In genomic region chr11:100402240-100402639, GRCm38 (mm10) we compare ENCODE assay signal across 12 mouse cellular contexts. TPM values are rescaled to one million over a fixed set of nuclear protein-coding genes. Genes with fewer than 3 reads are reported as not detected.
DNase-seq lines count a peak whose midpoint lies in the region; ATAC-seq and TF ChIP-seq lines count a peak whose summit lies in the region.
"Had no signal": no experiment of that assay in that cellular context is flagged by ENCODE, and none has a peak within 500 bp of the region (broad histone marks: within the 10 kb centered on the region; RNA-seq: fewer than 3 reads in every experiment).

No protein-coding gene starts in this region.

- no peak for ATAC-seq in intestine, embryonic 15.5 days
- ATAC-seq in stomach, postnatal 0 days (ENCODE audit: low FRiP score, low TSS enrichment), result no peak

- no peak for TF ChIP-seq EP300 in stomach, postnatal 0 days (optimal IDR thresholded peaks at IDR 0.05)

- TF ChIP-seq POLR2A in cerebellum, adult 2 months (IDR thresholded peaks at IDR 0.05; ENCODE audit: borderline replicate concordance, insufficient read depth, low read length), result no peak

- no peaks in the 10 kb centered on the region for H3K36me3 ChIP-seq in intestine, embryonic 15.5 days
- H3K36me3 ChIP-seq in stomach, postnatal 0 days (ENCODE audit: control insufficient read depth, insufficient read depth, low read length), result no peaks in the 10 kb centered on the region; the same call in 1 of the 2 replicates
- H3K36me3 ChIP-seq: midbrain, embryonic 12.5 days had no signal

- H3K4me3 ChIP-seq in cerebellum, adult 2 months (replicated peaks; ENCODE audit: insufficient read depth, low read depth, low read length), result no peak overlapping the region
- H3K4me3 ChIP-seq in intestine, embryonic 15.5 days (replicated peaks), result no peak overlapping the region
- no peak overlapping the region for H3K4me3 ChIP-seq in stomach, postnatal 0 days (ENCODE audit: low read depth, low read length)
- H3K4me3 ChIP-seq: embryonic facial prominence, embryonic 12.5 days; midbrain, embryonic 12.5 days had no signal

- no peak overlapping the region for H3K9ac ChIP-seq in intestine, embryonic 15.5 days
- peak overlapping the region; percentile 31; the same call in 1 of the 2 replicates for H3K9ac ChIP-seq in stomach, postnatal 0 days (ENCODE audit: low read length)
- H3K9ac ChIP-seq: embryonic facial prominence, embryonic 12.5 days; midbrain, embryonic 12.5 days had no signal

- H3K27me3 ChIP-seq in cerebellum, adult 2 months (ENCODE audit: control insufficient read depth, insufficient read depth, low read length), result no peaks in the 10 kb centered on the region
- H3K27me3 ChIP-seq in intestine, embryonic 15.5 days (replicated peaks), result no peaks in the 10 kb centered on the region
- H3K27me3 ChIP-seq in stomach, postnatal 0 days (ENCODE audit: control insufficient read depth, insufficient read depth, low read length), result no peaks in the 10 kb centered on the region
- H3K27me3 ChIP-seq: embryonic facial prominence, embryonic 12.5 days had no signal

- no peaks in the 10 kb centered on the region for H3K9me3 ChIP-seq in intestine, embryonic 15.5 days
- no peaks in the 10 kb centered on the region for H3K9me3 ChIP-seq in stomach, postnatal 0 days (ENCODE audit: control insufficient read depth, low read length)
- H3K9me3 ChIP-seq: embryonic facial prominence, embryonic 12.5 days; midbrain, embryonic 12.5 days had no signal

- H3K27ac ChIP-seq in cerebellum, adult 2 months (ENCODE audit: insufficient read depth, low read length), result no peak overlapping the region
- peak overlapping the region; percentile 71 for H3K27ac ChIP-seq in intestine, embryonic 15.5 days
- peak overlapping the region; percentile 88 for H3K27ac ChIP-seq in stomach, postnatal 0 days (replicated peaks)
- H3K27ac ChIP-seq: embryonic facial prominence, embryonic 12.5 days; midbrain, embryonic 12.5 days had no signal

- no peak overlapping the region for H3K4me2 ChIP-seq in intestine, embryonic 15.5 days (replicated peaks)
- peak overlapping the region; percentile 27 for H3K4me2 ChIP-seq in stomach, postnatal 0 days (replicated peaks; ENCODE audit: low read depth)
- H3K4me2 ChIP-seq: embryonic facial prominence, embryonic 12.5 days; midbrain, embryonic 12.5 days had no signal

- DNase-seq in cerebellum, adult 11-12 months, result peak; percentile 46
- DNase-seq in cerebellum, adult 2 months, result no peak
- DNase-seq in ovary, adult 18-20 months (ENCODE audit: low spot score), result peak; percentile 54
- DNase-seq in ovary, postnatal 10 days (ENCODE audit: low spot score), result no peak
- peak; percentile 42 for DNase-seq in stomach, postnatal 0 days (ENCODE audit: low spot score)
- DNase-seq in frontal cortex, postnatal 14 days (ENCODE audit: low spot score in 2 of 2), result no peak
- no peak for DNase-seq in cerebellum, postnatal 14 days
- DNase-seq: kidney, adult 8-10 months; retina, postnatal 1 day had no signal

- no peak for TF ChIP-seq CTCF in cerebellum, adult 2 months (IDR thresholded peaks at IDR 0.05; ENCODE audit: borderline replicate concordance, insufficient read depth, low read depth, low read length)
- TF ChIP-seq CTCF in stomach, postnatal 0 days (IDR thresholded peaks at IDR 0.05; ENCODE audit: low read depth), result no peak

- peaks cover 20% of the 10 kb centered on the region for H3K4me1 ChIP-seq in cerebellum, adult 2 months (ENCODE audit: control insufficient read depth, insufficient read depth, low read length)
- peaks cover 44% of the 10 kb centered on the region for H3K4me1 ChIP-seq in intestine, embryonic 15.5 days (replicated peaks)
- H3K4me1 ChIP-seq in stomach, postnatal 0 days (replicated peaks; ENCODE audit: control insufficient read depth, insufficient read depth), result peaks cover 12% of the 10 kb centered on the region; the same call in 1 of the 2 replicates

- WGBS in cerebellum, adult 2 months, result 56% methylated on average over 6 of the region's 6 CpGs
- WGBS in intestine, embryonic 15.5 days, result 38% methylated on average over 6 of the region's 6 CpGs
- 32% methylated on average over 6 of the region's 6 CpGs for WGBS in stomach, postnatal 0 days

RNA-seq across cellular contexts. Expression of gene Jup, which starts 4.7 kb away (rescaled TPM):
- polyA plus RNA-seq in cerebellum, adult 2 months (2012; rRNA removed), result 127 and 162 TPM in 2 replicates
- 133 and 139 TPM in 2 replicates for polyA plus RNA-seq in intestine, embryonic 15.5 days (2015; fragmentation: Nextera tagmentation; extraction: Ambion mirVana)
- polyA plus RNA-seq in stomach, postnatal 0 days (2015; fragmentation: Nextera tagmentation; extraction: Ambion mirVana), result 234 and 259 TPM in 2 replicates

RNA-seq across cellular contexts. Expression of gene P3h4, which starts 12.4 kb away (rescaled TPM):
- polyA plus RNA-seq in cerebellum, adult 2 months (2012; rRNA removed), result 17.6 and 19.6 TPM in 2 replicates
- 44.1 and 45.4 TPM in 2 replicates for polyA plus RNA-seq in intestine, embryonic 15.5 days (2015; fragmentation: Nextera tagmentation; extraction: Ambion mirVana)
- 40.6 and 43.2 TPM in 2 replicates for polyA plus RNA-seq in stomach, postnatal 0 days (2015; fragmentation: Nextera tagmentation; extraction: Ambion mirVana)

RNA-seq across cellular contexts. Expression of gene Fkbp10, which starts 13.3 kb away (rescaled TPM):
- polyA plus RNA-seq in cerebellum, adult 2 months (2012; rRNA removed), result 8.0 and 8.6 TPM in 2 replicates
- 84.2 and 86.6 TPM in 2 replicates for polyA plus RNA-seq in intestine, embryonic 15.5 days (2015; fragmentation: Nextera tagmentation; extraction: Ambion mirVana)
- polyA plus RNA-seq in stomach, postnatal 0 days (2015; fragmentation: Nextera tagmentation; extraction: Ambion mirVana), result 59.5 and 62.1 TPM in 2 replicates

RNA-seq across cellular contexts. Expression of gene Nt5c3b, which starts 39.4 kb away (rescaled TPM):
- polyA plus RNA-seq in cerebellum, adult 2 months (2012; rRNA removed), result 79.9 and 85.7 TPM in 2 replicates
- 94.2 and 100 TPM in 2 replicates for polyA plus RNA-seq in intestine, embryonic 15.5 days (2015; fragmentation: Nextera tagmentation; extraction: Ambion mirVana)
- polyA plus RNA-seq in stomach, postnatal 0 days (2015; fragmentation: Nextera tagmentation; extraction: Ambion mirVana), result 69.6 and 70.7 TPM in 2 replicates

RNA-seq across cellular contexts. Expression of gene Klhl10, which starts 39.5 kb away (rescaled TPM):
- polyA plus RNA-seq in cerebellum, adult 2 months (2012; rRNA removed), result 0.46 and 0.49 TPM in 2 replicates
- 0.35 and 0.47 TPM in 2 replicates for polyA plus RNA-seq in intestine, embryonic 15.5 days (2015; fragmentation: Nextera tagmentation; extraction: Ambion mirVana)
- 0.16 and 0.22 TPM in 2 replicates for polyA plus RNA-seq in stomach, postnatal 0 days (2015; fragmentation: Nextera tagmentation; extraction: Ambion mirVana)

Comparison
In these comparisons a context has a peak if more than half of its experiments do, and no peak if none do; other contexts are left out.
1. DNase-seq: peak in cerebellum, adult 11-12 months (single experiment), ovary, adult 18-20 months (single experiment) and stomach, postnatal 0 days (single experiment); none in cerebellum, adult 2 months (0 of 2), ovary, postnatal 10 days (single experiment), frontal cortex, postnatal 14 days (0 of 2) and cerebellum, postnatal 14 days (0 of 2).